Mouse (Mus musculus) intestine, postnatal 0 days (tissue): ENCODE data around the gene Tacr2. TPM values are rescaled to one million over a fixed set of nuclear protein-coding genes. Genes with fewer than 3 reads are reported as not detected.

Experiments used
- ATAC-seq: fragments of 200-750 bp; cut with Nextera tagmentation; 2 replicates; pipeline ENCODE4 v1.8.0; 2017; ENCODE audit warnings: mild to moderate bottlenecking, moderate TSS enrichment, moderate library complexity
- H3K27ac ChIP-seq: fragments of 300-500 bp; sonication (generic); 2 replicates; pipeline ENCODE4 v1.5.1; 2014; ENCODE audit warnings: mild to moderate bottlenecking, low read depth, low read length, moderate library complexity
- H3K27me3 ChIP-seq: fragments of 300-500 bp; sonication (generic); replicated peaks from 2 replicates; pipeline ENCODE4 v1.6.1; 2014; ENCODE audit warnings: low read length, mixed read lengths; ENCODE audit not compliant: control insufficient read depth, insufficient read depth
- H3K36me3 ChIP-seq: fragments of 300-500 bp; sonication (generic); 2 replicates; pipeline ENCODE4 v1.6.1; 2014; ENCODE audit warnings: mild to moderate bottlenecking, moderate library complexity; ENCODE audit not compliant: control insufficient read depth, insufficient read depth
- H3K4me1 ChIP-seq: fragments of 300-500 bp; sonication (generic); replicated peaks from 2 replicates; pipeline ENCODE4 v1.6.1; 2014; ENCODE audit warnings: antibody characterized with exemption, low read length, mixed read lengths; ENCODE audit not compliant: control insufficient read depth, insufficient read depth
- H3K4me2 ChIP-seq: fragments of 300-500 bp; sonication (generic); replicated peaks from 2 replicates; pipeline ENCODE4 v1.6.1; 2014; ENCODE audit warnings: low read depth, mild to moderate bottlenecking, moderate library complexity
- H3K4me3 ChIP-seq: fragments of 300-500 bp; sonication (generic); 2 replicates; pipeline ENCODE4 v1.5.1; 2014; ENCODE audit warnings: low read depth, low read length
- H3K9ac ChIP-seq: fragments of 300-500 bp; sonication (generic); 2 replicates; pipeline ENCODE4 v1.6.1; 2014; ENCODE audit warnings: mild to moderate bottlenecking, low read depth, low read length
- H3K9me3 ChIP-seq: fragments of 300-500 bp; sonication (generic); 2 replicates; pipeline ENCODE4 v1.6.1; 2016; ENCODE audit warnings: mixed run types; ENCODE audit not compliant: control insufficient read depth
- CTCF ChIP-seq: sonication (generic); IDR thresholded peaks from 2 replicates; pipeline ENCODE4 v1.5.1; 2016; ENCODE audit warnings: low read depth, mild to moderate bottlenecking, control low read depth, antibody characterized with exemption, moderate library complexity
- WGBS: fragments of 180-500 bp; shearing (Covaris S2); extraction: QIAGEN DNeasy Blood & Tissue Kit; methylation state at CpG from one replicate; pipeline ENCODE4 v1.1.7; 2014; 5-methylcytosine and 5-hydroxymethylcytosine counted together
- polyA plus RNA-seq: library from polyadenylated mRNA; unstranded; fragments of >200 nt; fragmentation: Nextera tagmentation; extraction: Ambion mirVana; gene quantifications from 2 replicates; pipeline ENCODE4 v1.2.1, GENCODE M21; 2015

Tacr2 gene
- polyA plus RNA-seq, 1 experiment from 2014 or later, result 0.90 TPM

GRCm38 (mm10) chr10:62283206-62283792 is 31.1 kb downstream of the Tacr2 start:
- ATAC-seq, result no peak
- no peak for TF ChIP-seq CTCF
- Histone ChIP-seq H3K4me1 (no peaks in the 10 kb centered on the region), H3K27me3 (no peaks in the 10 kb centered on the region), H3K27ac (0 out of 2 replicates have a peak overlapping the region, but pooled peaks have one; percentile 15), H3K9ac (no peak overlapping the region), H3K4me3 (no peak overlapping the region), H3K4me2 (no peak overlapping the region), H3K9me3 (no peaks in the 10 kb centered on the region), H3K36me3 (peaks cover 25% of the 10 kb centered on the region)
- 86% methylated on average over 4 of the region's 4 CpGs for WGBS

DNA sequence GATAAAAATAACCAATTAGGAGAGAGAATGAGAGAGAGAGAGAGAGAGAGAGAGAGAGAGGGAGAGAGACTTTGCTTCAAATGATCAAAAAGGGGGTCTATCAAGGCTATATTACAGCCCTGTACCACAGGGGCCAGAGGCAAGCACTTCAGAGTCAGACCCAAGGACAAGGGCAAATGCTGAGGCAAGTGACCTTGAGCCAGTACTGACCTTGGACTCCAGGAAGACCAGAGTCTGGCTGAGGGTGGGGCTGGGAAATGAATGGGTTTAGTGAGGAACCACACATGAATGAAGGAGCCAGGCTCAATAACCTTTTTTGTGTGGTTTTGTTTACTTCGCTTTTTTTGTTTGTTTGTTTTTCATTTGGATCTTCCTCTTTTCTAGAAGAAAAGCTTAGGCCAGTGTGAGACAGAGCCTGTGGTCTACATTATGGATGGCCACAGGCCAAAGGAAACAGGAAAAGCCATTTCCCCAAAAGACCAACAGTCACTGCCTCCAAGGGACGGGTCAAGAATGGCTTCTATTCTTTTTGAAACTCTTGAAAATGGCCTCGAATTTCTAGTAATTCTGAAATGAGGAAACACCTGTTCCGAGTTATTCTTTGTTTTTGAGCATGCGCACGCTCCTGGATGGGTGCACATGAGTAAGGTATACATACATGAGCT is 35.4 kb downstream of the Tacr2 start:
- ATAC-seq, result no peak
- H3K4me1 ChIP-seq, result no peaks in the 10 kb centered on the region
- H3K9me3 ChIP-seq, result no peaks in the 10 kb centered on the region
- 76% methylated on average over 6 of the region's 6 CpGs for WGBS
- H3K27me3 ChIP-seq, result no peaks in the 10 kb centered on the region
- H3K4me3 ChIP-seq, result no peak overlapping the region
- H3K4me2 ChIP-seq, result no peak overlapping the region
- no peak overlapping the region for H3K27ac ChIP-seq
- no peak overlapping the region for H3K9ac ChIP-seq
- peaks cover 22% of the 10 kb centered on the region; the same call in 1 of the 2 replicates for H3K36me3 ChIP-seq
- TF ChIP-seq CTCF, result no peak

GRCm38 (mm10) chr10:62294112-62294511 is 41.9 kb downstream of the Tacr2 start:
- no peak for TF ChIP-seq CTCF
- H3K27ac ChIP-seq, result no peak overlapping the region
- no peak overlapping the region for H3K4me3 ChIP-seq
- ATAC-seq, result no peak
- no peak overlapping the region for H3K9ac ChIP-seq
- no peaks in the 10 kb centered on the region for H3K27me3 ChIP-seq
- H3K36me3 ChIP-seq, result peaks cover 18% of the 10 kb centered on the region; the same call in 1 of the 2 replicates
- 91% methylated on average over 4 of the region's 4 CpGs for WGBS
- H3K4me2 ChIP-seq, result no peak overlapping the region
- H3K4me1 ChIP-seq, result no peaks in the 10 kb centered on the region
- H3K9me3 ChIP-seq, result no peaks in the 10 kb centered on the region

DNA sequence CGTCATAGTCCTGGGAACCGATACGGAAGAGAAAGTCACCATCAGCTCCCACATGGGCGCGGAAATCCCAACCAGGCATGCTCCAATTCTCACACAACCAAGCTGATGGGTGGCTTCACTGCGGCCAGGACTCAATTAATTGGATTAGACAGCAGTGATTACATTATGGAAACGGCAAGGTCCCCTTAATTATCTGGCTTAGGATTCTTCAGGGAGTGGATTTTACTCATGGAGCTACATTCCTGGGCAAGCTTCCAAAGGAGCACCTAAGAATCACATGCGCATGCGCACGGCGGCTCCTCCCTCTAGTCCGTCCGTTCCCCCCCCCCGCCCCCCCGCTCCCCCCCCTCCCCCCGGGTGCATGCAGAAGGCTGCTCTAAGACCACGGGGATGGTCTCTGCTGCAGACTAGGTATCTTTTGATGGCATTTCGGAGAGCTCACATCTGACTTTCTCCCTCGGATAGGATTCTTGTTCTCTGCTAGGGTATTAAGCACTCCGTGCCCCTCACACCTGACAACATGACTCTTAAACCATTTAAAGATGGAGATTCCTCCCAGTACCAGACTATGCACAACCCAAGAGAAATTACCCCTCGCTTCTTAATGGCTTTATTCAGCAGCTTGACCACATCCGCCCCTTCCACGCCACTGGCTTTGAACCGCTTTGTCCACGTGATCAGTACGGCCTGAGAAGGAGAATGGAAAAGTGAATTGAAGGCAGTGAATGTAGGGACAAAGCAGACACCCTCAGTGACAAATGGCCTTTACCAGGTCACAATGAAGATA is 44.0 kb downstream of the Tacr2 start:
- Histone ChIP-seq H3K36me3 (peaks cover 14% of the 10 kb centered on the region; the same call in 1 of the 2 replicates), H3K27ac (no peak overlapping the region), H3K9me3 (no peaks in the 10 kb centered on the region), H3K27me3 (no peaks in the 10 kb centered on the region), H3K4me1 (no peaks in the 10 kb centered on the region), H3K9ac (no peak overlapping the region), H3K4me2 (no peak overlapping the region), H3K4me3 (no peak overlapping the region)
- ATAC-seq, result no peak
- TF ChIP-seq CTCF, result no peak
- 69% methylated on average over 24 of the region's 26 CpGs for WGBS

- TF ChIP-seq CTCF, result no peak
- Histone ChIP-seq H3K9me3 (no peaks in the 10 kb centered on the region), H3K9ac (no peak overlapping the region), H3K4me1 (no peaks in the 10 kb centered on the region), H3K36me3 (peaks cover 8% of the 10 kb centered on the region; the same call in 1 of the 2 replicates), H3K27ac (no peak overlapping the region), H3K4me3 (no peak overlapping the region), H3K4me2 (no peak overlapping the region), H3K27me3 (no peaks in the 10 kb centered on the region)
- WGBS, result 74% methylated on average over 23 of the region's 23 CpGs
- ATAC-seq, result no peak
Measured at GRCm38 (mm10) chr10:62300006-62300827, 48.0 kb downstream of the Tacr2 start.
